Mouse (Mus musculus): ENCODE results near the gene Rcl1. TPM values are rescaled to one million over a fixed set of nuclear protein-coding genes. Genes with fewer than 3 reads are reported as not detected.

The Rcl1 gene
- polyA plus RNA-seq, 1 experiment: 19.1 TPM

DNA sequence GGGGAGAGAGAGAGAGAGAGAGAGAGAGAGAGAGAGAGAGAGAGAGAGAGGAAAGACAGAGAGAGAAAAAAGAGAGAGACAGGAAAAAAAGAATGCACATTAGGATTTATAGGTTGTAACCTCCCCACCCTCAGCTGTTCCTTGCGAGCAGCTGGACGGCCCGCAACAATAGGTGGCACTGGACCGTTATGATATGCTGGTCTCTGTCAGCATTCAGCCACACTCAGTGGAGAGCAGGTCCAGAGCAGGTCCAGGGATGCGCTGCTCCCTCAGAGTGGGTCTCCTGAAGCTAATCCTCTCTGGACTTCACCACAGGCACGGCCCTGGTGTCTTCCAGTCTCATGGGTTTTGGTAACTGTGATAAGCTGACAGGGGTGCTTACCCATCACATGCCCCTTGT is 15.6 kb downstream of the Rcl1 start:
- H3ac ChIP-seq (ENCODE audit: control insufficient read depth, insufficient read length): no peak overlapping the region
- TF ChIP-seq E2F4 (IDR thresholded peaks at IDR 0.05; ENCODE audit: insufficient read depth): no peak
- TF ChIP-seq MYOG (IDR thresholded peaks at IDR 0.05; ENCODE audit: control insufficient read depth in 1 of 3, insufficient read depth in 1 of 3, insufficient read length in 2 of 3, low read depth in 2 of 3): peak in 2 of 3 experiments; percentile 60 to 66
- TF ChIP-seq POLR2A (IDR thresholded peaks at IDR 0.05; ENCODE audit: insufficient read length, low read depth): no peak
- TF ChIP-seq MYOD1 (IDR thresholded peaks at IDR 0.05; ENCODE audit: control insufficient read depth in 1 of 3, insufficient read length in 2 of 3, low read depth in 2 of 3): peak in 2 of 3 experiments; percentile 27 to 40
- TF ChIP-seq TCF3 (IDR thresholded peaks at IDR 0.05; ENCODE audit: insufficient read length, low read depth): no peak
- TF ChIP-seq SRF (IDR thresholded peaks at IDR 0.05; ENCODE audit: control insufficient read depth, insufficient read length, low read depth): no peak
- no peak for TF ChIP-seq USF1 (IDR thresholded peaks at IDR 0.05; ENCODE audit: low read depth)
- no peak overlapping the region for H3K4me3 ChIP-seq
- peaks cover 6% of the 10 kb centered on the region for H3K79me2 ChIP-seq (ENCODE audit: control insufficient read depth, insufficient read depth)
- no peaks in the 10 kb centered on the region for H3K27me3 ChIP-seq (ENCODE audit: control insufficient read depth, insufficient read depth, insufficient read length)
- peaks cover 20% of the 10 kb centered on the region for H3K36me3 ChIP-seq (ENCODE audit: control insufficient read depth, insufficient read depth)
- no peak overlapping the region for H3K4me2 ChIP-seq (ENCODE audit: low read depth)

DNA sequence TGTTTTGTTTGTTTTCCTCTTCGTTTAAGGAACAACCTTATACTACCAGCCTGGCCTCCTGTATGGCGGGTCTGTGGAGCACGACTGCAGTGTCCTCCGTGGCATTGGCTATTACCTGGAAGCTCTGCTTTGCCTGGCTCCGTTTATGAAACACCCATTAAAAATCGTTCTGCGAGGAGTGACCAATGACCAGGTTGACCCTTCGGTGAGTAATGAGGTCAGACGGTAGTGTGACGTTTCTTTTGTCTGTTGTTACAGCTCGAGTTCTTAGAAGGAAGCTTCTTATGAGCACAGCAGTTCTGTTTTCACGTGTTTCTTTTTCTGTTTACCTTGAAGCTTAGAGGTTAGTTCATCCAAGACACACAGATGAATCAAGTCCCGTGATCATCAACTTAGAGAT is 17.0 kb downstream of the Rcl1 start:
- Histone ChIP-seq H3K4me2 (ENCODE audit: low read depth) (no peak overlapping the region), H3K79me2 (ENCODE audit: control insufficient read depth, insufficient read depth) (no peaks in the 10 kb centered on the region), H3K27me3 (ENCODE audit: control insufficient read depth, insufficient read depth, insufficient read length) (no peaks in the 10 kb centered on the region), H3K36me3 (ENCODE audit: control insufficient read depth, insufficient read depth) (peaks cover 20% of the 10 kb centered on the region), H3ac (ENCODE audit: control insufficient read depth, insufficient read length) (no peak overlapping the region), H3K4me3 (no peak overlapping the region)
- TF ChIP-seq MYOD1 (IDR thresholded peaks at IDR 0.05; ENCODE audit: control insufficient read depth in 1 of 3, insufficient read length in 2 of 3, low read depth in 2 of 3) (no peak), POLR2AphosphoS2 (IDR thresholded peaks at IDR 0.05; ENCODE audit: insufficient read length, low read depth) (no peak), POLR2A (IDR thresholded peaks at IDR 0.05; ENCODE audit: insufficient read length, low read depth) (no peak), MYOG (IDR thresholded peaks at IDR 0.05; ENCODE audit: control insufficient read depth in 1 of 3, insufficient read depth in 1 of 3, insufficient read length in 2 of 3, low read depth in 2 of 3) (no peak), MAX (IDR thresholded peaks at IDR 0.05; ENCODE audit: low read depth) (no peak), CEBPB (IDR thresholded peaks at IDR 0.05; ENCODE audit: insufficient read depth, poor library complexity, severe bottlenecking) (no peak), TCF12 (IDR thresholded peaks at IDR 0.05; ENCODE audit: insufficient read depth, poor library complexity, severe bottlenecking) (no peak), USF1 (IDR thresholded peaks at IDR 0.05; ENCODE audit: low read depth) (no peak), TCF3 (IDR thresholded peaks at IDR 0.05; ENCODE audit: insufficient read length, low read depth) (no peak), SRF (IDR thresholded peaks at IDR 0.05; ENCODE audit: control insufficient read depth, insufficient read length, low read depth) (no peak), REST (IDR thresholded peaks at IDR 0.05; ENCODE audit: insufficient read depth, insufficient read length) (no peak), E2F4 (IDR thresholded peaks at IDR 0.05; ENCODE audit: insufficient read depth) (no peak)

DNA sequence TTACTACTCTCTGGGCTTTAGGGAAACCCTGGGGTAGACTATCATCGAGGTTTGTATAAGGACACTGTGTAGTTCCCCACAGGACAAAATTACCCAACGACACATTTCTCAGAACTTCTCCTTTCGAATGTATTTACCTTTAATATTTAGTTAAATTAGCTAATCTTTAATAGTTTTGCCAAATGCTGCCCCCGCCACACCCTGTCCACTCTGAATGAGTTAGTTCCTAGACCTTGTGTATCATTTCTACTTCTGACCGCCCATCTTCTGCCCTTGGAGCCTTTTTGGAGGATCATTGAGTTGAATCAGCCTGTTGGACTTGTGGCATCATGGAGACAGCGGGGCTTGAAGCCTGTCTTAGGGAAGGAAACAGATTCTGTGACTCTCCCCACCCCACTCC is 19.1 kb downstream of the Rcl1 start:
- Histone ChIP-seq H3ac (ENCODE audit: control insufficient read depth, insufficient read length) (no peak overlapping the region), H3K79me2 (ENCODE audit: control insufficient read depth, insufficient read depth) (no peaks in the 10 kb centered on the region), H3K36me3 (ENCODE audit: control insufficient read depth, insufficient read depth) (peaks cover 24% of the 10 kb centered on the region), H3K27me3 (ENCODE audit: control insufficient read depth, insufficient read depth, insufficient read length) (no peaks in the 10 kb centered on the region), H3K4me3 (no peak overlapping the region), H3K4me2 (ENCODE audit: low read depth) (no peak overlapping the region)
- TF ChIP-seq SRF (IDR thresholded peaks at IDR 0.05; ENCODE audit: control insufficient read depth, insufficient read length, low read depth): no peak
- no peak for TF ChIP-seq MYOD1 (IDR thresholded peaks at IDR 0.05; ENCODE audit: control insufficient read depth in 1 of 3, insufficient read length in 2 of 3, low read depth in 2 of 3)
- no peak for TF ChIP-seq POLR2A (IDR thresholded peaks at IDR 0.05; ENCODE audit: insufficient read length, low read depth)
- no peak for TF ChIP-seq MAX (IDR thresholded peaks at IDR 0.05; ENCODE audit: low read depth)
- no peak for TF ChIP-seq CEBPB (IDR thresholded peaks at IDR 0.05; ENCODE audit: insufficient read depth, poor library complexity, severe bottlenecking)
- no peak for TF ChIP-seq TCF12 (IDR thresholded peaks at IDR 0.05; ENCODE audit: insufficient read depth, poor library complexity, severe bottlenecking)
- TF ChIP-seq E2F4 (IDR thresholded peaks at IDR 0.05; ENCODE audit: insufficient read depth): no peak
- no peak for TF ChIP-seq TCF3 (IDR thresholded peaks at IDR 0.05; ENCODE audit: insufficient read length, low read depth)
- TF ChIP-seq POLR2AphosphoS2 (IDR thresholded peaks at IDR 0.05; ENCODE audit: insufficient read length, low read depth): no peak
- TF ChIP-seq REST (IDR thresholded peaks at IDR 0.05; ENCODE audit: insufficient read depth, insufficient read length): no peak
- no peak for TF ChIP-seq MYOG (IDR thresholded peaks at IDR 0.05; ENCODE audit: control insufficient read depth in 1 of 3, insufficient read depth in 1 of 3, insufficient read length in 2 of 3, low read depth in 2 of 3)
- no peak for TF ChIP-seq USF1 (IDR thresholded peaks at IDR 0.05; ENCODE audit: low read depth)

DNA sequence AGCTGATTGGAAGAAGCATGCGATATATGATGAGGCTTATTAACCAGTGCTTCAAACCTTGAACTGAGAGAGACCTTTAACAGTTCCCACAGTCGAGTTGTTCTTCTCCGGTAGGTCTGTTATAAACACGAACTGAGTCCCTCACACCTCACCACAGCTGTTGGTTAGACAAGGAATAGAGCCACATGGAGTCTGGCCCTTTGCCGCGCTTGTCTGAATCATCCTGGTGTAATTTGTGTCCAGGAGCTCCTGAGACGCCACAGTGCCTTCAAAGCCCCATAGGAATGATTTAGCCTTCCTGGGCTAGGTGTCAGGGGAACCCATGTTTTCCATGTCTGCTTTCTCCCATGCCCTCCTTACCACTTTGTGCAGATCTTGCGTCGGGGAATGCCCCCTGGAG is 20.2 kb downstream of the Rcl1 start:
- no peak overlapping the region for H3K4me3 ChIP-seq
- TF ChIP-seq TCF3 (IDR thresholded peaks at IDR 0.05; ENCODE audit: insufficient read length, low read depth) (no peak), MYOD1 (IDR thresholded peaks at IDR 0.05; ENCODE audit: control insufficient read depth in 1 of 3, insufficient read length in 2 of 3, low read depth in 2 of 3) (no peak), MAX (IDR thresholded peaks at IDR 0.05; ENCODE audit: low read depth) (no peak), E2F4 (IDR thresholded peaks at IDR 0.05; ENCODE audit: insufficient read depth) (no peak), POLR2A (IDR thresholded peaks at IDR 0.05; ENCODE audit: insufficient read length, low read depth) (no peak), USF1 (IDR thresholded peaks at IDR 0.05; ENCODE audit: low read depth) (no peak), SRF (IDR thresholded peaks at IDR 0.05; ENCODE audit: control insufficient read depth, insufficient read length, low read depth) (no peak), POLR2AphosphoS2 (IDR thresholded peaks at IDR 0.05; ENCODE audit: insufficient read length, low read depth) (no peak), MYOG (IDR thresholded peaks at IDR 0.05; ENCODE audit: control insufficient read depth in 1 of 3, insufficient read depth in 1 of 3, insufficient read length in 2 of 3, low read depth in 2 of 3) (no peak), REST (IDR thresholded peaks at IDR 0.05; ENCODE audit: insufficient read depth, insufficient read length) (no peak), CEBPB (IDR thresholded peaks at IDR 0.05; ENCODE audit: insufficient read depth, poor library complexity, severe bottlenecking) (no peak), TCF12 (IDR thresholded peaks at IDR 0.05; ENCODE audit: insufficient read depth, poor library complexity, severe bottlenecking) (no peak)
- H3K27me3 ChIP-seq (ENCODE audit: control insufficient read depth, insufficient read depth, insufficient read length): no peaks in the 10 kb centered on the region
- H3K4me2 ChIP-seq (ENCODE audit: low read depth): no peak overlapping the region
- H3K36me3 ChIP-seq (ENCODE audit: control insufficient read depth, insufficient read depth): peaks cover 18% of the 10 kb centered on the region
- no peaks in the 10 kb centered on the region for H3K79me2 ChIP-seq (ENCODE audit: control insufficient read depth, insufficient read depth)
- no peak overlapping the region for H3ac ChIP-seq (ENCODE audit: control insufficient read depth, insufficient read length)

Data from myocyte (in vitro differentiated cells).